10 mouse cellular contexts compared by ENCODE assay signal in the genomic region with DNA sequence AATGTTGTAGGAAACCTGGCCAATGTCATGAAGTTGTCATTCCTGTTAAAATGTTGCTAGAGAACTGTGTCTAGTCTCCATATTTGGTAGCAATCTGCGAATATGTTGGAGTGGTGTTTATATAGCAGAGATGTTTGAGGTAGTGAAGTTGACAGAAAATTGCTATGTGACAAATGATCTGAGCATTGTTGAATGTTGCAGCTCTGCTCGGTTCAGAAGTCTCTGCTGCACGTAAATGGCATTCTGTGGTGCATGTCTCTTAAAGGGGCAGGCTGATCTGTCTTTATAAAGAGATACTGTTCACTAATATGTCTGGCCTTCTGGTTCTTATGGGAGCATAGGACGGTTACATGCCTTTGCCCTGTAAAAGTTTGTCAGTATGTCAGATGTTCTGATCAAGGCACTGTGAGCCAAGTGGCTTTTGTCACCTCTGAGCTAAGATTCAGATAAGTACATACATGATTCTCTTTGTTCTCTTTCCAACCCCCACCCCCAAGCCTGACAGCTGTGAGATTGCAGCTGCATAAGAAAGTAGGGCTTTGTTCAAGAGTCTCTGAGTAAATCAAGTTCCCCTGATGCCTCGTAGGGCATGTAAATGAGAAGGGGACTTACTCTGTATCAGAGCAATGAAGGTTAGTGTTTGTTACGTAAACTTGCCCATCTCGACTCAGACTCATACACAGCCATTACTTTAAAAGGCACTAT.
DNase-seq lines count a peak whose midpoint lies in the region; ATAC-seq lines count a peak whose summit lies in the region.
"Had no signal": no experiment of that assay in that cellular context is flagged by ENCODE, and none has a peak within 500 bp of the region (broad histone marks: within the 10 kb centered on the region; RNA-seq: fewer than 3 reads in every experiment).

No protein-coding gene starts in this region.

- no peaks in the 10 kb centered on the region for H3K36me3 ChIP-seq in lung, embryonic 15.5 days
- H3K36me3 ChIP-seq in forebrain, embryonic 11.5 days (ENCODE audit: control insufficient read depth, insufficient read depth, low read length), result no peaks in the 10 kb centered on the region
- H3K36me3 ChIP-seq in midbrain, embryonic 10.5 days, result no peaks in the 10 kb centered on the region
- H3K36me3 ChIP-seq in stomach, embryonic 15.5 days, result no peaks in the 10 kb centered on the region
- H3K36me3 ChIP-seq: limb, embryonic 15.5 days had no signal

- H3K4me2 ChIP-seq in lung, embryonic 15.5 days, result no peak overlapping the region
- H3K4me2 ChIP-seq in forebrain, embryonic 11.5 days (ENCODE audit: low read depth, low read length, severe bottlenecking), result no peak overlapping the region
- no peak overlapping the region for H3K4me2 ChIP-seq in stomach, embryonic 15.5 days
- H3K4me2 ChIP-seq: limb, embryonic 15.5 days had no signal

- H3K27me3 ChIP-seq in lung, embryonic 15.5 days, result no peaks in the 10 kb centered on the region
- no peaks in the 10 kb centered on the region for H3K27me3 ChIP-seq in forebrain, embryonic 11.5 days (ENCODE audit: control insufficient read depth, insufficient read depth, low read length)
- no peaks in the 10 kb centered on the region for H3K27me3 ChIP-seq in midbrain, embryonic 10.5 days (ENCODE audit: low read depth, poor library complexity, severe bottlenecking)
- H3K27me3 ChIP-seq in stomach, embryonic 15.5 days (replicated peaks), result no peaks in the 10 kb centered on the region
- H3K27me3 ChIP-seq: limb, embryonic 15.5 days had no signal

- WGBS in lung, embryonic 15.5 days, result 16% methylated on average over 7 of the region's 7 CpGs
- 40% methylated on average over 7 of the region's 7 CpGs for WGBS in forebrain, embryonic 11.5 days
- WGBS in midbrain, embryonic 10.5 days, result 37% methylated on average over 7 of the region's 7 CpGs
- 14% methylated on average over 7 of the region's 7 CpGs for WGBS in stomach, embryonic 15.5 days

- H3K27ac ChIP-seq in lung, embryonic 15.5 days, result peak overlapping the region; percentile 45
- no peak overlapping the region for H3K27ac ChIP-seq in forebrain, embryonic 11.5 days (ENCODE audit: low read depth, low read length)
- peak overlapping the region; percentile 83 for H3K27ac ChIP-seq in midbrain, embryonic 10.5 days (replicated peaks)
- H3K27ac ChIP-seq in stomach, embryonic 15.5 days, result peak overlapping the region; percentile 76
- H3K27ac ChIP-seq: limb, embryonic 15.5 days had no signal

- peaks cover 9% of the 10 kb centered on the region; the same call in 1 of the 2 replicates for H3K4me1 ChIP-seq in lung, embryonic 15.5 days
- H3K4me1 ChIP-seq in forebrain, embryonic 11.5 days (replicated peaks; ENCODE audit: control insufficient read depth, insufficient read depth, low read length), result no peaks in the 10 kb centered on the region; the same call in 1 of the 2 replicates
- H3K4me1 ChIP-seq in midbrain, embryonic 10.5 days, result peaks cover 20% of the 10 kb centered on the region
- peaks cover 4% of the 10 kb centered on the region; the same call in 1 of the 2 replicates for H3K4me1 ChIP-seq in stomach, embryonic 15.5 days
- H3K4me1 ChIP-seq: limb, embryonic 15.5 days had no signal

- no peak overlapping the region for H3K4me3 ChIP-seq in lung, embryonic 15.5 days
- no peak overlapping the region for H3K4me3 ChIP-seq in forebrain, embryonic 11.5 days (ENCODE audit: low read depth, low read length)
- no peak overlapping the region for H3K4me3 ChIP-seq in midbrain, embryonic 10.5 days
- no peak overlapping the region for H3K4me3 ChIP-seq in stomach, embryonic 15.5 days (replicated peaks)
- H3K4me3 ChIP-seq: limb, embryonic 15.5 days had no signal

- H3K9ac ChIP-seq in lung, embryonic 15.5 days, result no peak overlapping the region
- peak overlapping the region; percentile 9; the same call in 1 of the 2 replicates for H3K9ac ChIP-seq in forebrain, embryonic 11.5 days (ENCODE audit: low read length)
- H3K9ac ChIP-seq in stomach, embryonic 15.5 days, result no peak overlapping the region
- H3K9ac ChIP-seq: limb, embryonic 15.5 days had no signal

- H3K9me3 ChIP-seq in lung, embryonic 15.5 days, result no peaks in the 10 kb centered on the region
- no peaks in the 10 kb centered on the region for H3K9me3 ChIP-seq in forebrain, embryonic 11.5 days (ENCODE audit: control insufficient read depth, low read length)
- H3K9me3 ChIP-seq in midbrain, embryonic 10.5 days (replicated peaks), result no peaks in the 10 kb centered on the region
- H3K9me3 ChIP-seq in stomach, embryonic 15.5 days, result no peaks in the 10 kb centered on the region
- H3K9me3 ChIP-seq: limb, embryonic 15.5 days had no signal

- peak; percentile 86 for ATAC-seq in lung, embryonic 15.5 days (ENCODE audit: borderline replicate concordance, extremely low read depth, low FRiP score, low TSS enrichment)
- ATAC-seq in forebrain, embryonic 11.5 days (replicated peaks; ENCODE audit: low FRiP score), result peak; percentile 84
- ATAC-seq in stomach, embryonic 15.5 days (ENCODE audit: insufficient read depth, low FRiP score, low read depth), result peak; percentile 77; the same call in 1 of the 2 replicates

- DNase-seq in lung, postnatal 4 days, result no peak
- DNase-seq in forebrain, embryonic 11.5 days (ENCODE audit: low spot score), result no peak
- peak; percentile 67 for DNase-seq in midbrain, embryonic 10.5 days (ENCODE audit: low spot score)
- DNase-seq in frontal cortex, postnatal 10 days (ENCODE audit: low spot score in 2 of 2), result no peak
- DNase-seq in spleen, postnatal 10 days (ENCODE audit: low spot score in 2 of 2), result no peak
- no peak for DNase-seq in urinary bladder, adult 18-20 months (ENCODE audit: low spot score in 2 of 2)
- DNase-seq: kidney, adult 2 months had no signal
